Mouse (Mus musculus): ENCODE measurements around the gene Aipl1.
"Not testable (repeated sequence)": the region's sequence is repeated elsewhere in the genome, so short reads cannot be mapped to it uniquely, and the experiment has no call there.

Gene Aipl1

GRCm38 (mm10) chr11:72014674-72015073 is 22.6 kb downstream of the Aipl1 start:
- no peak for DNase-seq

DNA sequence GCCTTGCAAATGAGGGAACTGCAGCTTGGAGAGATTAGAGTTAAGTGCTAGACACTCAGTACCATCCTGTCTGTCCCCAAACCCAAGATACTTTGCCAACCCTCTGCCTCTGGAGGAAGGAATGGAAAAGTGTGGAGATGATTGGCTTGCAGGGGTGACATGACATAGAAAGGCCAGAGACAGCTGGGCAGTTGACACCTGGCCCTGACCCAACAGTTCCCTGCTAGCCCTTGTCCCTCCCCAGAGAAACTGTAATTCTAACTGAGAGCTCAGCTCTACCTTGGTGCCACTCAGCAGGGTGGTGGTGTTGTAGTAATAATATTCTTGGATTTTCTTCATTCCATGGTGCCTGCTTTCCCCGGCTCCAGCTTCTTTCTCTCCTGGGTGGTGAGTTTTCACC is 25.4 kb downstream of the Aipl1 start:
- no peak for DNase-seq

- no peak for DNase-seq
These were observed 26.2 kb downstream of the Aipl1 start for GRCm38 (mm10) chr11:72010940-72011722.

GRCm38 (mm10) chr11:72010367-72010766 is 26.9 kb downstream of the Aipl1 start:
- DNase-seq = no peak

GRCm38 (mm10) chr11:72005547-72005946 is 31.8 kb downstream of the Aipl1 start:
- DNase-seq = no peak

- no peak for DNase-seq
These were observed 34.1 kb downstream of the Aipl1 start for GRCm38 (mm10) chr11:72003171-72003570.

- peak in 1 of 2 experiments; percentile 31 for DNase-seq
These were observed 35.0 kb downstream of the Aipl1 start for GRCm38 (mm10) chr11:72002138-72002853.

GRCm38 (mm10) chr11:72000194-72000593 is 37.1 kb downstream of the Aipl1 start:
- DNase-seq = no peak

DNA sequence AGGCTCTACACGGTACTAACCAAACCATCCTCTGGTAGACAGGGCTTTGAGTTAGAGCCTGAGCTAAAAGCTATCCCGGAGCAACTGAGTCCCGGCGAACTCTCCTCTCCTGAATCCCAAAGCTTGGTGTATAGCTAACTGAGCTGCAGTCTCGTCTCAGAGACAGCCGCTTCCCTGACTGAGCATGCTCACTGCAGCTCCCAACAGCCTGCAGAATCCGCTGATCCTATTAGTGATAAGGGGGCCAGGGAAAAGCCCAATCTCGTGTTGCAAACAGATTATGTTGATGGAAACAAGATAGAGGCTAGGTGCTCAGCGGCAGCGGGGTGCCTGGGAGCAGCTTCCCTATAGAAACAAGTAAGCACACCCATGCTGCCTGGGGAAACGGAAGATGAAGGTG is 40.5 kb downstream of the Aipl1 start:
- DNase-seq = no peak

DNA sequence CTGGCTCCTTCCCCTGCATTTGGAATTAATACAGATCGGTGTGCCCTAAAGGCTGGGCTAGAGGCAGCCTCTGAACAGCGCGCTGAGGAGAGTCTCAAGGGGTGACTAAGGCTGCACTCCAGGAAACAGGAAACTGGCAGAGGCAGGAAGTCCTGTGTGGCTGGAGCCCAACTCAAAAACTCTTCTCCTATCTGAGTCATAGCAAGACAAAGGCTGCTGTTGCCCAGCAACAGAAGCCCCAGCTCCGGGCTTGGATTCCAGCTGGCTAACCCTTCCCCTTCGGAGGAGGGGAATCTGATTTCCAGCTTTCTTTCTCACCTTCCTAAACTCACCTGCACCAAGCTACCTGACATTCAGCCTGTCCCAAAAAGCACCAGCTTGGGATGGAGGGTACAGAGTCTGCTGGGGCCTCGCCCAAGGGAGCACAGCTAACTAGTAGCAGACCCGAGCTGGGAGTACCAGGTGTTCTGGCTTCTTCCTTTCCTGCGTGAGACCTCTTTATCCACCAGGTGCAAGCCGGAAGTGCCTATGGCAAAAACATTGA is 41.3 kb downstream of the Aipl1 start:
- peak; percentile 62 to 81 for DNase-seq

DNA sequence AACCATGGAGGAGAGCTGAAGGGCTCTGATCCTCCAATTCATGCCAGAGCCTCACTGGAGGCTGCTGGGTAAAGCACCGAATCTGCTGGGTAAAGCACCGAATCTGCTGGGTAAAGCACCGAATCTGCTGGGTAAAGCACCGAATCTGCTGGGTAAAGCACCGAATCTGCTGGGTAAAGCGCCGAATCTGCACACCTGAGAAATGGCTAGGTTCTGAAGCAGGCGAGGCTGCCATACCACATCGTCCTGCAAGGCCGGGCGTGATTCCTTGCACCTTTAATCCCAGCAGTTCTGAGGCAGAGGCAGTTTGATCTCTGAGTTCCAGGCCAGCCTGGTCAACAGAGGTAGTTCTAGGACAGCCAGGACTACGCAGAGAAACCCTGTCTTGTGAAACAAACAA is 44.9 kb downstream of the Aipl1 start:
- no peak for DNase-seq

GRCm38 (mm10) chr11:71991541-71991940 is 45.8 kb downstream of the Aipl1 start:
- peak; percentile 48 to 72 for DNase-seq

DNA sequence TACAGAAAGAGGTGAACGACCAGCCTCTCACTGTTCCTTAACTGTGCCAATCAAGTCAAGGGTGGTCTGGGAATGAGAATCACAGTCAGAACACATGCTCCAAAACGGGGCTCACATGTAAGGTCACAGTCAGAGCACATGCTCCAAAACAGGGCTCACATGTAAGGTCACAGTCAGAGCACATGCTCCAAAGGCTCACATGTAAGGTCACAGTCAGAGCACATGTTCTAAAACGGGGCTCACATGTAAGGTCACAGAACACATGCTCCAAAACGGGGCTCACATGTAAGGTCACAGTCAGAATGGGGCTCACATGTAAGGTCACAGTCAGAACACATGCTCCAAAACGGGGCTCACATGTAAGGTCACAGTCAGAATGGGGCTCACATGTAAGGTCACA is 47.9 kb downstream of the Aipl1 start:
- DNase-seq = not testable (repeated sequence)

DNA sequence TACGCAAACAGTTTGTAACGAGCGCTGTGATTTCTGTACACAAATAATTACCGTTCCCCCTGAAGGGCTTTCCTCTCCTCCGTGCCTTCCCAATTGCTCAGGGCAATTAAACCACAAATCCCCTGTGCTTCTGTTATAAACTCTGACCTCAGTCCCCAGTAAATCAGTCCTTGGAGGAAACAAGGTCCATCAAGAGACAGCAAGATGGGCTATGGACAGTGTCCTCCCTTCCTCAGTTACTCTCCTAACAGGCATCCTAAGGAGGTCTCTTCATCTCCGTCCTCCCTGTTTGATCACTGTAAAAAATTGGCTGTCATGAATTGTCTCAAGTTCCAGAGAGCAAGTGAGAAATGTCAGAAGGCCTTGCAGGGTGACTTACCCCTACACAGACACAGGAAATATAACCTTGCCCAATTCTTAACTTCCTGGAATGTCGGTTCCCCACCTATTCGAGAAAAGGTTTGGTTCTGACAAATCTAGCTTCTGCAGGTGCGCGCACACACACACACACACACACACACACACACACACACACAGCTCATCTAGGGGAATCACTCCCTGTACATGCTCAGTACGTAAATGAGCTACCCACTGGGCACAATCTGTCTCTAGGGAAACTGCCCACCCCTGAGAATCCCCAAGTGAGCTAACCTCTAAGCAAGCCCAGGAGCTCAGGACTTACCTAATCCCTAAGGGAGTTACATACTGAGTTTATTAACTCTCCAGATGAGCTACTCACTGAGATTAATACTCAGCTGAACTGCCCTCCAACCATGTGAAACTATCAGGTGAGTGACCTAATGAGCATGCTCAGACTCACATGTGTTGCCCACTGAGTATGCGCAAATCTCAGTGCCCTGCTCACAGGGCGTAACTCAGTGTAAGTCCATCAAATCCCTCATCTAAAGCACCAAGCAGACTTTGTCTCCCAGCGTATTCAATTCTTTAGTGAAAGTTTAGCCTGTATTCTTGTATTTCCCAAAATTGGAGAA is 49.9 kb downstream of the Aipl1 start:
- DNase-seq = no peak

GRCm38 (mm10) chr11:71985783-71986182 is 51.5 kb downstream of the Aipl1 start:
- no peak for DNase-seq

DNA sequence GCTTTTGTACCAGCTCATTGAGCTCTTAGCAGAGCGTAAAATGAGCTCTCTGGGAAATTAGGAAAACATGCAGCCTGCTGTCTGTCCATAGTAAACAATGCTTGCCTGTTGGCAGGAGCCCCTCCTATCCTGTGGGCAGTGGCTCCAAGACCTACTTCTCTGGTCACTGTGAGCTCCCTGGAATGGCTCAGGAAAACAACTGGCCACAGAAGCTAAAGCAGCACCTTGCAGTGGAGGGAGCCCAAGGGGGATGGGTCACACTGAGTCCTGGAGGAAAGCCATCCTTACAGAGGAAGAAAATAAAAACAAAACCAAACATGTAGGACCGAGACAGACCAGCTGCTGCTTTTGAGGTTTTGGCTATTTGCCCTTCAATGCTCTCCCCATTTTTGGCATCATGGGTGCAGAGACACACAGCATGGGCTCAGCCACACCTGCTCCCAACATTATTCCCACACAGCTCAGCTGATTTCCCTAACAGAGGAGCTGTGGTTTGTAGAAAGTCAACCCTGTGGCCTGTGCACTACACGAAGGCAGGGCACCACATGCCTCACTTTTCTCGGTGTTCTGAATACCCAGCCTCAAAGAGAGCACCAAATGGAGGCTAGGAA is 52.1 kb downstream of the Aipl1 start:
- no peak for DNase-seq

DNA sequence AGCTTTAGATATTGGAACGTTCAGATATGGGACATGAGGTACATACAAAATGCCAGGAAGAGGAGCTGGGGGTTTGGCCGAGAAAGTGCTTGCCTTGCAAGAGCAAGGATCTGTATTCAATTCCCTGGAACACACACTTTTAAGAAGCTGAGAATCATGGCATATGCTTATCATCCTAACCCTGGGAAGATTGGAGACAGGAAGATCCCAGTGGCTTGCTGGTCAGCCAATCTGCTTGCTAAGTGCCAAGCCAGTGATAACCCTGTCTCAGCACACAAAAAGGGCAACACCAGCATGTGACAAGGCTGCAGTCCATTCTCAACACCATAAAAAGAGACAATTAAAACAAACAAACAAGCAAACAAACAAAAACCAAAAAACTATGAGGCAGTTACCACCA is 53.2 kb downstream of the Aipl1 start:
- no peak for DNase-seq
